Mouse (Mus musculus): ENCODE measurements around the gene Lrrc28.

The Lrrc28 gene

GRCm38 (mm10) chr7:67592670-67593069, 52.4 kb downstream of the Lrrc28 start:
- no peak for DNase-seq

GRCm38 (mm10) chr7:67588743-67589142, 56.3 kb downstream of the Lrrc28 start:
- no peak for DNase-seq

- no peak for DNase-seq
These were observed 58.6 kb downstream of the Lrrc28 start for GRCm38 (mm10) chr7:67586479-67586878.

GRCm38 (mm10) chr7:67583852-67584251, 61.2 kb downstream of the Lrrc28 start:
- DNase-seq, result no peak

GRCm38 (mm10) chr7:67578783-67579482, 66.1 kb downstream of the Lrrc28 start:
- DNase-seq, result no peak

GRCm38 (mm10) chr7:67578044-67578443, 67.0 kb downstream of the Lrrc28 start:
- DNase-seq, result no peak

- no peak for DNase-seq
These were observed 78.4 kb downstream of the Lrrc28 start for GRCm38 (mm10) chr7:67566510-67567237.

GRCm38 (mm10) chr7:67565132-67565531, 79.9 kb downstream of the Lrrc28 start:
- DNase-seq, result no peak

- DNase-seq, result peak; percentile 65 to 72
These were observed 82.9 kb downstream of the Lrrc28 start for GRCm38 (mm10) chr7:67562176-67562575.

GRCm38 (mm10) chr7:67559486-67559885, 85.6 kb downstream of the Lrrc28 start:
- DNase-seq, result no peak

GRCm38 (mm10) chr7:67558230-67558629, 86.8 kb downstream of the Lrrc28 start:
- no peak for DNase-seq

GRCm38 (mm10) chr7:67554863-67555262, 90.2 kb downstream of the Lrrc28 start:
- no peak for DNase-seq

- DNase-seq, result no peak
These were observed 93.8 kb downstream of the Lrrc28 start for GRCm38 (mm10) chr7:67551242-67551641.

GRCm38 (mm10) chr7:67549073-67549561, 96.0 kb downstream of the Lrrc28 start:
- DNase-seq, result peak; percentile 75 to 82

- no peak for DNase-seq
These were observed 96.4 kb downstream of the Lrrc28 start for GRCm38 (mm10) chr7:67548599-67549041.

- DNase-seq, result no peak
These were observed 98.8 kb downstream of the Lrrc28 start for GRCm38 (mm10) chr7:67546282-67546681.

- DNase-seq, result no peak
These were observed 100.5 kb downstream of the Lrrc28 start for GRCm38 (mm10) chr7:67544586-67544985.

- DNase-seq, result no peak
These were observed 101.4 kb downstream of the Lrrc28 start for GRCm38 (mm10) chr7:67543641-67544040.

GRCm38 (mm10) chr7:67536588-67537372, 108.3 kb downstream of the Lrrc28 start:
- DNase-seq, result no peak

- DNase-seq, result no peak
These were observed 109.1 kb downstream of the Lrrc28 start for GRCm38 (mm10) chr7:67535941-67536340.

GRCm38 (mm10) chr7:67530981-67531380, 114.1 kb downstream of the Lrrc28 start:
- no peak for DNase-seq

GRCm38 (mm10) chr7:67529381-67529780, 115.7 kb downstream of the Lrrc28 start:
- DNase-seq, result no peak

- no peak for DNase-seq
These were observed 116.2 kb downstream of the Lrrc28 start for GRCm38 (mm10) chr7:67528821-67529221.
